Mouse (Mus musculus) kidney, postnatal 0 days (tissue): Measurements from ENCODE around the gene Dgkg. TPM values are rescaled to one million over a fixed set of nuclear protein-coding genes. Genes with fewer than 3 reads are reported as not detected.

Source experiments
- ATAC-seq: fragments of 200-750 bp; cut with Nextera tagmentation; replicated peaks from 2 replicates; pipeline ENCODE4 v1.8.0; 2017; ENCODE audit warnings: low read depth, moderate number of reproducible peaks, moderate TSS enrichment, moderate library complexity; ENCODE audit not compliant: low FRiP score
- DNase-seq: peaks from one replicate; pipeline ENCODE4 v3.0.0-alpha.2; 2016; ENCODE audit warnings: low spot score
- H3K27ac ChIP-seq: fragments of 300-500 bp; sonication (generic); 2 replicates; pipeline ENCODE4 v1.5.1; 2014; ENCODE audit warnings: mild to moderate bottlenecking
- H3K27me3 ChIP-seq: fragments of 300-500 bp; sonication (generic); 2 replicates; pipeline ENCODE4 v1.6.1; 2014; ENCODE audit warnings: low read length, mixed read lengths; ENCODE audit not compliant: insufficient read depth
- H3K36me3 ChIP-seq: fragments of 300-500 bp; sonication (generic); 2 replicates; pipeline ENCODE4 v1.6.1; 2014; ENCODE audit warnings: low read length, mixed read lengths; ENCODE audit not compliant: insufficient read depth
- H3K4me1 ChIP-seq: fragments of 300-500 bp; sonication (generic); replicated peaks from 2 replicates; pipeline ENCODE4 v1.6.1; 2014; ENCODE audit warnings: antibody characterized with exemption, low read length, mixed read lengths; ENCODE audit not compliant: insufficient read depth
- H3K4me2 ChIP-seq: fragments of 300-500 bp; sonication (generic); 2 replicates; pipeline ENCODE4 v1.6.1; 2014; ENCODE audit warnings: mild to moderate bottlenecking, low read length, moderate library complexity, mixed read lengths
- H3K4me3 ChIP-seq: fragments of 300-500 bp; sonication (generic); replicated peaks from 2 replicates; pipeline ENCODE4 v1.5.1; 2014; ENCODE audit warnings: low read depth, low read length
- H3K9ac ChIP-seq: fragments of 300-500 bp; sonication (generic); 2 replicates; pipeline ENCODE4 v1.6.1; 2014; ENCODE audit warnings: low read depth, low read length
- H3K9me3 ChIP-seq: fragments of 300-500 bp; sonication (generic); replicated peaks from 2 replicates; pipeline ENCODE4 v1.6.1; 2016; ENCODE audit warnings: low read length, inconsistent platforms, mixed read lengths
- CTCF ChIP-seq: IDR thresholded peaks from 2 replicates; pipeline ENCODE4 v1.5.1; 2016; ENCODE audit warnings: antibody characterized with exemption, low read depth, mild to moderate bottlenecking, moderate library complexity
- WGBS: fragments of 180-500 bp; shearing (Covaris S2); extraction: QIAGEN DNeasy Blood & Tissue Kit; methylation state at CpG from one replicate; pipeline ENCODE4 v1.1.7; 2014; 5-methylcytosine and 5-hydroxymethylcytosine counted together
- microRNA-seq: library from miRNA; unstranded; fragments of <30 nt; microRNA quantifications from one replicate; pipeline ENCODE4, GENCODE M21; 2016
- polyA plus RNA-seq: library from polyadenylated mRNA; unstranded; fragments of >200 nt; fragmentation: Nextera tagmentation; extraction: Ambion mirVana; gene quantifications from 2 replicates; pipeline ENCODE4 v1.2.1, GENCODE M21; 2015

Dgkg gene
- polyA plus RNA-seq, 1 experiment from 2014 or later = 0.67 TPM

GRCm38 (mm10) chr16:22429377-22429776 lies 227.6 kb downstream of the Dgkg start:
- Histone ChIP-seq H3K36me3 (peaks cover 6% of the 10 kb centered on the region; the same call in 1 of the 2 replicates), H3K9me3 (no peaks in the 10 kb centered on the region), H3K4me3 (0 out of 2 replicates have a peak overlapping the region, but pooled peaks have one; percentile 4), H3K4me1 (peaks cover 15% of the 10 kb centered on the region), H3K27ac (peak overlapping the region; percentile 15; the same call in 1 of the 2 replicates), H3K27me3 (no peaks in the 10 kb centered on the region), H3K9ac (no peak overlapping the region), H3K4me2 (peak overlapping the region; percentile 50)
- no peak; the same call in 1 of the 2 replicates for TF ChIP-seq CTCF
- ATAC-seq (0 out of 2 replicates have a peak, but pooled peaks have one; percentile 21), DNase-seq (no peak)
- 18% methylated on average over 8 of the region's 8 CpGs for WGBS

GRCm38 (mm10) chr16:22428853-22429341 lies 228.1 kb downstream of the Dgkg start:
- peak overlapping the region; percentile 50 for H3K4me2 ChIP-seq
- H3K27me3 ChIP-seq = no peaks in the 10 kb centered on the region
- H3K9ac ChIP-seq = no peak overlapping the region
- ATAC-seq = peak; percentile 87
- TF ChIP-seq CTCF = peak; percentile 59
- H3K27ac ChIP-seq = peak overlapping the region; percentile 15
- no peaks in the 10 kb centered on the region for H3K9me3 ChIP-seq
- DNase-seq = peak; percentile 93
- H3K4me3 ChIP-seq = 0 out of 2 replicates have a peak overlapping the region, but pooled peaks have one; percentile 4
- H3K4me1 ChIP-seq = peaks cover 15% of the 10 kb centered on the region
- WGBS = 8% methylated on average over 9 of the region's 9 CpGs
- peaks cover 6% of the 10 kb centered on the region; the same call in 1 of the 2 replicates for H3K36me3 ChIP-seq

- Histone ChIP-seq H3K36me3 (peaks cover 6% of the 10 kb centered on the region; the same call in 1 of the 2 replicates), H3K9me3 (no peaks in the 10 kb centered on the region), H3K4me1 (peaks cover 15% of the 10 kb centered on the region), H3K4me3 (no peak overlapping the region), H3K4me2 (no peak overlapping the region), H3K27me3 (no peaks in the 10 kb centered on the region), H3K9ac (no peak overlapping the region), H3K27ac (no peak overlapping the region)
- WGBS = 71% methylated on average over 7 of the region's 7 CpGs
- no peak for TF ChIP-seq CTCF
- DNase-seq (no peak), ATAC-seq (no peak)
Observed at GRCm38 (mm10) chr16:22426866-22427265, 230.2 kb downstream of the Dgkg start.

DNA sequence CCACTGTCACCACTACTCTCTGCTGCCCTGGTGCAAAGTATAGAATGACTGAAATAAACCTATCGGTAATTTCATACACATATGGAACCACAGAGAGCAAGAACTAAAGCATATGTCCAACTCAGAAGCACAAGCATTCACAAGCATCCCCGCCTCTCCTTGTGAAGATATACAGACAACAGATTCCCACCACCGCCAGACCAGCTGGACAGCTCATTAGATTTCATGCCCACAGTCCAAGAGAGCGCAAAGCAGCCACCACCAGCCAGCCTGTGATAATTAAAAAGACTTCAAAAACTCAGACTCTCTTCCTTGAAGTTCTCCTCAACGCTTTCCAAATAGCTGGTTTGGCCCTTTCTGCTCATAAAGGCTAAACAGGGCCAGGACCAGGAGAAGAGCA lies 234.8 kb downstream of the Dgkg start:
- 60% methylated on average over 5 of the region's 5 CpGs for WGBS
- DNase-seq (no peak), ATAC-seq (no peak)
- no peak for TF ChIP-seq CTCF
- no peak overlapping the region for H3K27ac ChIP-seq
- H3K36me3 ChIP-seq = peaks cover 6% of the 10 kb centered on the region; the same call in 1 of the 2 replicates
- no peak overlapping the region for H3K9ac ChIP-seq
- no peaks in the 10 kb centered on the region for H3K9me3 ChIP-seq
- no peak overlapping the region for H3K4me3 ChIP-seq
- no peaks in the 10 kb centered on the region for H3K27me3 ChIP-seq
- H3K4me1 ChIP-seq = 0 out of 2 replicates have a peak, but pooled peaks cover 4% of the 10 kb centered on the region
- no peak overlapping the region for H3K4me2 ChIP-seq

Small RNAs within 50 kb of the gene (microRNA-seq; reads per million reads assigned to microRNA genes)
- not detected for gene Mir6362
- not detected for gene Mir8095

Other genes with a start within 250 kb of the Dgkg start
- 45.8 and 46.7 TPM in 2 replicates for gene Etv5, start 217.5 kb downstream of the Dgkg start, polyA plus RNA-seq
- gene Crygs, start 154.4 kb upstream of the Dgkg start, polyA plus RNA-seq = 0.26 and 0.32 TPM in 2 replicates
- gene Tbccd1, start 200.4 kb upstream of the Dgkg start, polyA plus RNA-seq = 25.3 and 26.7 TPM in 2 replicates
- gene Dnajb11, start 200.6 kb upstream of the Dgkg start, polyA plus RNA-seq = 108 and 119 TPM in 2 replicates
- 2.7 and 6.2 TPM in 2 replicates for gene Ahsg, start 234.1 kb upstream of the Dgkg start, polyA plus RNA-seq